Mouse (Mus musculus): ENCODE measurements at regions not wholly inside any gene's neighbourhood (a gene's known extent, or its start where the extent isn't known, plus 50 kb on each side); places are given as distances from the start of the nearest gene placed in this dataset.

DNA sequence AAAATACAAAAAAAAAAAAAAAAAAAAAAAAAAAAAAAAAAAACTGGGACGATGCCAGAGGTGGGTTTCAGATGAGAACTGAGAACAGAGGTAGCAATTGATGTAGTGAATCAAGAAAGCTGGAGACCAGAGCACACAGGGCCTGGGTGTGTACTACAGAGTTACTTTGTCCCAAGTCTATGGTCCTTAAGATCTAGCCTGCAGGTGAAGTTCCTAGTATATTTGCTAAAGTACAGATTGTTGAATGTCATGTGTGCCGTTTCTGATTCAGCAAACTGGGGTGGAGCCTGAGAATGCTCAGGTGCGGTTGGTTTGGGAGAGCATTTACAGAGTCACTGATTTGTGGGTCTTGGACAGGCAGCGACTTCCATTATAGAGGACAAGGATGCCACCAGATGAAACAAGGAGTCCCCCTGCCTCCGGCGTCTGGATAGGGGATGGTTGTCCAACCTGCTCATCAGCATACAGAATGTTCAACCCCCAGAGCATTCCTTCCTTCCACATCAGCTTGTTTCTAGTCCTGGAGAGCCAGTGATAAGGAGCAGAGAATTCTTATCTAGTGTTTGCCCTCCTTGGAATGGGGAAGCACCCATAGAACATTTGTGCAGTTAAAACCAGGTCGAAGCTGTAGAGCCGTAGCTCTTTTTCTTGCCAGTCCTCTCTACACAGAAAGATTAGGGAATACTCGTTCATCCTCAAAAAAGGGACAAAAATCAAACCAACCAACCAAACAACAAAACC is 122.5 kb upstream of the Ttc29 start:
- DNase-seq (ENCODE audit: low read depth, low spot score): no peak
- Histone ChIP-seq H3K27me3 (ENCODE audit: control insufficient read depth in 1 of 2, insufficient read depth in 2 of 2, low read length in 2 of 2) (no peaks in the 10 kb centered on the region), H3K9ac (ENCODE audit: control insufficient read depth, low read depth, low read length, poor library complexity, severe bottlenecking) (no peak overlapping the region), H3K9me3 (replicated peaks; ENCODE audit: insufficient read depth, low read length) (no peaks in the 10 kb centered on the region), H3K4me3 (ENCODE audit: control insufficient read depth in 1 of 2, insufficient read depth in 1 of 2, low read depth in 2 of 2, low read length in 2 of 2) (no peak overlapping the region), H3K27ac (ENCODE audit: control insufficient read depth, low read depth, low read length) (no peak overlapping the region), H3K79me2 (ENCODE audit: control insufficient read depth, insufficient read depth, low read length, poor library complexity) (no peaks in the 10 kb centered on the region), H3K4me1 (ENCODE audit: control insufficient read depth in 1 of 2, insufficient read depth in 2 of 2, low read length in 2 of 2) (peaks cover 0 to 3% of the 10 kb centered on the region in 2 experiments; a peak in 2 of 4 replicates), H3K36me3 (ENCODE audit: control insufficient read depth in 1 of 2, insufficient read depth in 2 of 2, low read length in 2 of 2) (peaks cover 0 to 2% of the 10 kb centered on the region in 2 experiments; a peak in 1 of 4 replicates)
- TF ChIP-seq ELF1 (IDR thresholded peaks at IDR 0.05; ENCODE audit: low read depth, low read length): no peak
- 0 out of 2 replicates have a peak, but pooled peaks have one; percentile 23 for TF ChIP-seq ZNF384 (IDR thresholded peaks at IDR 0.05; ENCODE audit: low read depth, low read length)

- no peak overlapping the region for H3K4me3 ChIP-seq (ENCODE audit: control insufficient read depth in 1 of 2, insufficient read depth in 1 of 2, low read depth in 2 of 2, low read length in 2 of 2)
- TF ChIP-seq CTCF (IDR thresholded peaks at IDR 0.05 in 2 of 3, conservative IDR thresholded peaks at IDR 0.05 in 1 of 3; ENCODE audit: control insufficient read depth in 1 of 3, insufficient read depth in 1 of 3, low read depth in 2 of 3, low read length in 3 of 3, poor library complexity in 1 of 3, severe bottlenecking in 1 of 3) (peak in 1 of 3 experiments; percentile 13; a peak in 1 of 6 replicates), CHD1 (IDR thresholded peaks at IDR 0.05; ENCODE audit: low read depth, low read length) (no peak)
- H3K4me1 ChIP-seq (ENCODE audit: control insufficient read depth in 1 of 2, insufficient read depth in 2 of 2, low read length in 2 of 2): no peaks in the 10 kb centered on the region
- H3K27me3 ChIP-seq (ENCODE audit: control insufficient read depth in 1 of 2, insufficient read depth in 2 of 2, low read length in 2 of 2): no peaks in the 10 kb centered on the region
- H3K27ac ChIP-seq (ENCODE audit: control insufficient read depth, low read depth, low read length): no peak overlapping the region
- no peak overlapping the region for H3K9ac ChIP-seq (ENCODE audit: control insufficient read depth, low read depth, low read length, poor library complexity, severe bottlenecking)
- no peak for DNase-seq (ENCODE audit: low read depth, low spot score)
- H3K36me3 ChIP-seq (ENCODE audit: control insufficient read depth in 1 of 2, insufficient read depth in 2 of 2, low read length in 2 of 2): no peaks in the 10 kb centered on the region
- H3K9me3 ChIP-seq (replicated peaks; ENCODE audit: insufficient read depth, low read length): no peaks in the 10 kb centered on the region
- H3K79me2 ChIP-seq (ENCODE audit: control insufficient read depth, insufficient read depth, low read length, poor library complexity): no peaks in the 10 kb centered on the region
Measured at GRCm38 (mm10) chr8:78096383-78096782, 116.7 kb upstream of the Ttc29 start.

DNA sequence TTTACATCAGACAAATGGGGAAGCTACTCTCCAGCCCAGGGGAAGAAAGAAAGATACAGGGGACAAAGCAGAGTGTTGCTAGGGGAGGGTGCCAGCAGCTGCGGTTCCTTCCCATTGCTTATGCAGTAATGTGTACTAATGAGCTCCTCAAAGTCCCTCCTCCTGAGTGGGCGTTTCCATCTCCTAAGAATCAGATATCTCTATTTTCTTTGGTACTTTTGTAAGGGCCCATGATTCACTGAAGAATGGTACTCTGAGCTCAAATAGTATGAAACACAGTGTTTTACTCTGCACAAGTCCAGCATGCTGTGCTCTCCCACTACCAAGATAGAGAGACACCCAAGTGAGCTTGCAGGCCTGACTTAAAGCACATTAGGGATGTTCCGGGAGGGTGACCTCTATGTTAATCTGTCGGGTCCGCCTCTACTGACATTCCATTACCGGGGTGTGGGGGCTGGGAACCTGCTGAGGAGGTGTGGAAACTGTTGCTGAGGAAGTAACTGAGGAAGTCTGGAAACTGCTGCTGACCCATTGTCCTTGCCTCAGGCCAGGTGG is 114.8 kb upstream of the Ttc29 start:
- Histone ChIP-seq H3K9me3 (replicated peaks; ENCODE audit: insufficient read depth, low read length) (no peaks in the 10 kb centered on the region), H3K36me3 (ENCODE audit: control insufficient read depth in 1 of 2, insufficient read depth in 2 of 2, low read length in 2 of 2) (no peaks in the 10 kb centered on the region), H3K27ac (ENCODE audit: control insufficient read depth, low read depth, low read length) (no peak overlapping the region), H3K4me1 (ENCODE audit: control insufficient read depth in 1 of 2, insufficient read depth in 2 of 2, low read length in 2 of 2) (no peaks in the 10 kb centered on the region), H3K79me2 (ENCODE audit: control insufficient read depth, insufficient read depth, low read length, poor library complexity) (no peaks in the 10 kb centered on the region), H3K4me3 (ENCODE audit: control insufficient read depth in 1 of 2, insufficient read depth in 1 of 2, low read depth in 2 of 2, low read length in 2 of 2) (no peak overlapping the region), H3K9ac (ENCODE audit: control insufficient read depth, low read depth, low read length, poor library complexity, severe bottlenecking) (no peak overlapping the region), H3K27me3 (ENCODE audit: control insufficient read depth in 1 of 2, insufficient read depth in 2 of 2, low read length in 2 of 2) (no peaks in the 10 kb centered on the region)
- TF ChIP-seq TAL1 (IDR thresholded peaks at IDR 0.05; ENCODE audit: low read length) (no peak), ZNF384 (IDR thresholded peaks at IDR 0.05; ENCODE audit: low read depth, low read length) (no peak), ZC3H11A (IDR thresholded peaks at IDR 0.05; ENCODE audit: low read depth, low read length) (no peak), UBTF (IDR thresholded peaks at IDR 0.05; ENCODE audit: borderline replicate concordance, insufficient read depth, low read depth, low read length) (no peak), MAZ (IDR thresholded peaks at IDR 0.05; ENCODE audit: low read depth, low read length) (no peak), NELFE (IDR thresholded peaks at IDR 0.05; ENCODE audit: low read depth, low read length) (no peak), USF2 (IDR thresholded peaks at IDR 0.05; ENCODE audit: borderline replicate concordance in 1 of 2, insufficient read depth in 1 of 2, low read depth in 1 of 2, low read length in 2 of 2) (no peak), SMC3 (IDR thresholded peaks at IDR 0.05; ENCODE audit: low read depth, low read length) (no peak), RCOR1 (IDR thresholded peaks at IDR 0.05; ENCODE audit: low read depth, low read length) (no peak), USF1 (IDR thresholded peaks at IDR 0.05; ENCODE audit: low read depth, low read length) (no peak), POLR2A (IDR thresholded peaks at IDR 0.05; ENCODE audit: control insufficient read depth in 1 of 2, insufficient read depth in 1 of 2, low read depth in 1 of 2, low read length in 2 of 2, poor library complexity in 1 of 2) (no peak), ZMIZ1 (IDR thresholded peaks at IDR 0.05; ENCODE audit: low read depth, low read length) (no peak), EP300 (IDR thresholded peaks at IDR 0.05; ENCODE audit: low read depth in 1 of 2, low read length in 2 of 2) (no peak), MEF2A (IDR thresholded peaks at IDR 0.05; ENCODE audit: extremely low read depth, insufficient replicate concordance, low read depth, low read length, poor library complexity, severe bottlenecking) (no peak), NRF1 (IDR thresholded peaks at IDR 0.05; ENCODE audit: insufficient read depth, low read depth, low read length, poor library complexity, severe bottlenecking) (no peak), TBP (IDR thresholded peaks at IDR 0.05; ENCODE audit: low read depth, low read length) (no peak)
- DNase-seq (ENCODE audit: low read depth, low spot score): peak; percentile 65
